Comparison of ENCODE assay signal across 8 mouse cellular contexts in the genomic region with DNA sequence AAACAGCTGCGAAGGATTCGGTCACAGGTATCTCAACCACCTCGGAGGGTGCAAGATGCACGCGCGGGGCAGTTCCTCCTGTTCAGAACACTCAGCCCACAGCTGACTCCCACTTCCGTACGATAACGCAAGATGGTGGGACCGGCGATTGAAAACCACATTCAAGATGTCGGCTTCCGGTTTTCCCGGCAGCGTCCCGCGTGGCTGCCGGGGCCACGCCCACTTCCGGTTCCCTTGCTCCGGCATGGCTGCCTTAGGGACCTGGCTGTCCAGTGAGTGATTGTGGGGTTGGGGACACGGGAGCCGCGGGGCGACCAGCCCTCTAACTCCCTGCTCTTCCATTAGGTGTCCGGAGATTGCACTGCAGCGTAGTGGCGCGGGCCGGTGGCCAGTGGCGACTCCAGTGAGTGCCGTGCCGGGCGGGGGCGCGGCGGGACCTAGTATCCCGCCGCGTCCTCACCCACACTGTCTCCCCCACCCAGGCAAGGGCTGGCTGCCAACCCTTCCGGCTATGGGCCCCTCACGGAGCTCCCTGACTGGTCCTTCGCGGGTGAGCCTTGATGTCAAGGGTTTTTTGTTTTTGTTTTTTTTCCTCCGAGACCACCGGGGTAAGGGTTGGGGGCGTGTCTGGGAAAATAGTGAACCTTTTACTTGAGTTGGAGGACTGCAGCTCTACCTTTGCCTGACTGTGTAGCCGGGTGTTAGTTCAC. TPM values are rescaled to one million over a fixed set of nuclear protein-coding genes. Genes with fewer than 3 reads are reported as not detected.
DNase-seq lines count a peak whose midpoint lies in the region; ATAC-seq and TF ChIP-seq lines count a peak whose summit lies in the region.

A gene (plus strand): TSS at position 221 of the 710 bp plus-strand sequence.

- peak within 1 kb of the TSS; percentile 85 for H3K27ac ChIP-seq in gastrocnemius, adult 2 months
- H3K27ac ChIP-seq in hindbrain, embryonic 16.5 days (ENCODE audit: low read depth, low read length), result peak within 1 kb of the TSS; percentile 87

- peak; percentile 67 for DNase-seq in WW6 (ENCODE audit: low read depth, low spot score)
- DNase-seq in cerebellum, postnatal 4 days (ENCODE audit: low spot score in 2 of 2), result peak; percentile 77 to 92
- DNase-seq in gastrocnemius, adult 2 months, result peak; percentile 95
- DNase-seq in left cerebral cortex, adult 11 months (ENCODE audit: low spot score), result peak; percentile 87
- peak; percentile 96 for DNase-seq in lung, postnatal 36 days
- peak; percentile 96 for DNase-seq in retina, postnatal 1 day
- DNase-seq in thymus, postnatal 4 days, result peak; percentile 89

- no peaks in the 10 kb centered on the region for H3K27me3 ChIP-seq in hindbrain, embryonic 16.5 days (replicated peaks; ENCODE audit: control insufficient read depth, insufficient read depth, low read length)

- no peaks in the 10 kb centered on the region for H3K9me3 ChIP-seq in hindbrain, embryonic 16.5 days (ENCODE audit: control insufficient read depth, low read length)

- intact Hi-C loops in gastrocnemius, adult 2 months (cut with DNase I), result loop anchor here (5.0 kb wide), 2 partner anchors 65 to 175 kb away; a partner anchor contains a TSS

- ATAC-seq in hindbrain, embryonic 16.5 days, result peak; percentile 87

- peaks cover 21% of the 10 kb centered on the region for H3K4me1 ChIP-seq in hindbrain, embryonic 16.5 days (ENCODE audit: control insufficient read depth, insufficient read depth, low read depth, low read length)

- under 1% methylated on average over 47 of the region's 48 CpGs for WGBS in hindbrain, embryonic 16.5 days

- H3K9ac ChIP-seq in hindbrain, embryonic 16.5 days (ENCODE audit: low read depth, low read length), result peak within 1 kb of the TSS; percentile 81

- H3K4me2 ChIP-seq in hindbrain, embryonic 16.5 days (ENCODE audit: low read length), result peak within 1 kb of the TSS; percentile 80

- H3K4me3 ChIP-seq in gastrocnemius, adult 2 months, result peak within 1 kb of the TSS; percentile 98
- H3K4me3 ChIP-seq in hindbrain, embryonic 16.5 days (ENCODE audit: low read length), result peak within 1 kb of the TSS; percentile 71

- 0 out of 2 replicates have a peak, but pooled peaks cover 5% of the 10 kb centered on the region for H3K36me3 ChIP-seq in hindbrain, embryonic 16.5 days (ENCODE audit: control insufficient read depth, insufficient read depth, low read length)

- TF ChIP-seq CTCF in gastrocnemius, adult 2 months (IDR thresholded peaks at IDR 0.05), result no peak

RNA-seq across cellular contexts. Expression of the gene that starts here (rescaled TPM):
- 100 to 1,000 TPM; 102 to 111 TPM for total RNA-seq in gastrocnemius, adult 2 months (2021)
- 218 and 228 TPM in 2 replicates for polyA plus RNA-seq in hindbrain, embryonic 16.5 days (2015; fragmentation: Nextera tagmentation; extraction: Ambion mirVana)

Comparison
In these comparisons a context has a peak if more than half of its experiments do, and no peak if none do; other contexts are left out.
1. Peak in every context shown above with its lines: DNase-seq, ATAC-seq, H3K4me3 ChIP-seq and H3K27ac ChIP-seq.